Mouse (Mus musculus) liver, adult 2 months (tissue): ENCODE measurements at regions not wholly inside any gene's neighbourhood (a gene's known extent, or its start where the extent isn't known, plus 50 kb on each side); places are given as distances from the start of the nearest gene placed in this dataset.

ENCODE experiments used
- DNase-seq: peaks from one replicate; pipeline ENCODE4 v3.0.0-alpha.2; 2011; ENCODE audit warnings: low read depth, low spot score; ENCODE audit errors: extremely low read depth
- H3K27ac ChIP-seq: fragments of 200-500 bp; replicated peaks from 2 replicates; pipeline ENCODE4 v1.5.1; 2012; ENCODE audit warnings: low read depth, mild to moderate bottlenecking, control low read depth, inconsistent platforms, low read length; ENCODE audit not compliant: insufficient read depth
- H3K27me3 ChIP-seq: fragments of 200-500 bp; 2 replicates; pipeline ENCODE4 v1.6.1; 2012; ENCODE audit warnings: mild to moderate bottlenecking, moderate library complexity, low read length, inconsistent platforms; ENCODE audit not compliant: control insufficient read depth, insufficient read depth
- H3K36me3 ChIP-seq: fragments of 200-500 bp; 2 replicates; pipeline ENCODE4 v1.6.1; 2012; ENCODE audit warnings: low read length, inconsistent platforms; ENCODE audit not compliant: control insufficient read depth, insufficient read depth
- H3K4me1 ChIP-seq: fragments of 200-500 bp; 2 replicates; pipeline ENCODE4 v1.6.1; 2011; ENCODE audit warnings: low read length; ENCODE audit not compliant: control insufficient read depth, insufficient read depth
- H3K4me3 ChIP-seq: fragments of 200-500 bp; 2 replicates; pipeline ENCODE4 v1.5.1; 2011; ENCODE audit warnings: low read depth, mild to moderate bottlenecking, control low read depth, low read length, moderate library complexity; ENCODE audit not compliant: insufficient read depth
- H3K79me2 ChIP-seq: fragments of 200-500 bp; 2 replicates; pipeline ENCODE4 v1.6.1; 2012; ENCODE audit warnings: inconsistent platforms, mild to moderate bottlenecking, low read length, moderate library complexity; ENCODE audit not compliant: control insufficient read depth, insufficient read depth
- H3K9ac ChIP-seq: fragments of 200-500 bp; 2 replicates; pipeline ENCODE4 v1.6.1; 2012; ENCODE audit warnings: low read depth, mild to moderate bottlenecking, control low read depth, inconsistent platforms, low read length
- CTCF ChIP-seq: fragments of 200-500 bp; IDR thresholded peaks from 2 replicates; pipeline ENCODE4 v1.5.1; 2011; ENCODE audit warnings: low read depth, low read length, control low read depth
- POLR2A ChIP-seq: fragments of 200-500 bp; IDR thresholded peaks from 2 replicates; pipeline ENCODE4 v1.6.1; 2011; ENCODE audit warnings: low read length, control low read depth; ENCODE audit not compliant: insufficient read depth; ENCODE audit errors: extremely low read depth
- WGBS: fragments of 180-500 bp; shearing (Covaris S2); methylation state at CpG from one replicate; pipeline ENCODE4 v1.1.7; 2018; 5-methylcytosine and 5-hydroxymethylcytosine counted together

DNA sequence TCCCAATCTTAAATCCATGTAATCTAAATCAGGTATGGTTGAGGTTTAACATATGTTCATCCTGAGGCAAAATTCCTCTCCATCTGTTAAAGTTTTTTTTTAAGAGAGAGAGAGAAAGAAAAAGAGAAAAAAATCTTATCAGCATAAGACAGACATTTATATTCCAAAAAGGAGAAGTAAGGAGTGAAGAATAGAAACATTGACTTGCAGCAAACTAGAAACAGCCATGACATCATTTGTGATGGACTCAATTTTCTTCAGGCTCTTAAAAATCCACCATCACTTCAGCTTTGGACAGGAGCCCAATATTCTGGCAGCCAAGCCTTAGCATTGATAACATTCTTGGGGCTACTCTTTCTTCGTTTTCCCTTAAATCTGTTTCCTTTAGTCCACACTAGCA is 238.3 kb upstream of the Fam174a start:
- no peak overlapping the region for H3K9ac ChIP-seq
- H3K4me3 ChIP-seq = no peak overlapping the region
- TF ChIP-seq CTCF (no peak), POLR2A (no peak)
- H3K79me2 ChIP-seq = no peaks in the 10 kb centered on the region
- H3K36me3 ChIP-seq = no peaks in the 10 kb centered on the region
- 59% methylated on average over 1 of the region's 1 CpGs for WGBS
- H3K27me3 ChIP-seq = no peaks in the 10 kb centered on the region
- H3K27ac ChIP-seq = no peak overlapping the region
- no peaks in the 10 kb centered on the region for H3K4me1 ChIP-seq
- no peak for DNase-seq

DNA sequence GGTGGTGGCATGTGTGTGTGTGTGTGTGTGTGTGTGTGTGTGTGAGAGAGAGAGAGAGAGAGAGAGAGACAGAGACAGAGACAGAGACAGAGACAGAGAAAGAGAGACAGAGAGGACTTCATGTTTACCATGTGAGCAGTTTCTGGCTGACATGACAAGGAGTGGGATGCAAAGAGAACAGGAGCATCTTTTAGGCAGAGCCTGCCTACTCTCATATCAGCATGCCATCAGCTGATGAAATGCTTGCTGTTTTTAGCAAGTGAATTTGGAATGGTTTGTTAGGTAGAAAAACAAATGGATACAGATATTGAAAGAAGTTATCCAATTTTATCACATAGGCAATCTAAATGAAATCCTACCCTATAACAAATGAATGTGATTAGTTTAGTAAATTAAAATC is 203.5 kb upstream of the Fam174a start:
- Histone ChIP-seq H3K27me3 (no peaks in the 10 kb centered on the region), H3K79me2 (no peaks in the 10 kb centered on the region), H3K4me1 (no peaks in the 10 kb centered on the region), H3K27ac (no peak overlapping the region), H3K9ac (no peak overlapping the region), H3K4me3 (no peak overlapping the region), H3K36me3 (no peaks in the 10 kb centered on the region)
- DNase-seq = no peak
- TF ChIP-seq CTCF (no peak), POLR2A (no peak)

DNA sequence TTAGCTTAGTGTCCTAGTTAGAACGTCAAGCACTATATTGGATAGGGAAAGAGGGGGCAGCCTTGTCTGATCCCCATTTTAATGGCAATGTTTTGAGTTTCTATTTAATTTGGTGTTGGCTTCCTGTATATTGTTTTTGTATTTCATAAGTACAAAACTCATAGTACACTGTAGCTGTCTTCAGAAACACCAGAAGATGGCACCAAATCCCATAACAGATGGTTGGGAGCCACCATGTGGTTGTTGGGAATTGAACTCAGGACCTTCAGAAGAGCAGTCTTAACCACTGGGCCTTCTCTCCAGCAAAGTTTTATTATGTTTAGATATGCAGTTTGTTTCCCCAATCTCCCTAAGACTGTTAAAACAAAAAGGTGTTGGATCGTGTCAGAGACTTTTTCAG is 199.9 kb upstream of the Fam174a start:
- Histone ChIP-seq H3K36me3 (no peaks in the 10 kb centered on the region), H3K27me3 (no peaks in the 10 kb centered on the region), H3K27ac (no peak overlapping the region), H3K9ac (no peak overlapping the region), H3K79me2 (no peaks in the 10 kb centered on the region), H3K4me3 (no peak overlapping the region), H3K4me1 (no peaks in the 10 kb centered on the region)
- 85% methylated on average over 2 of the region's 2 CpGs for WGBS
- DNase-seq = no peak
- TF ChIP-seq POLR2A = no peak
- no peak for TF ChIP-seq CTCF

DNA sequence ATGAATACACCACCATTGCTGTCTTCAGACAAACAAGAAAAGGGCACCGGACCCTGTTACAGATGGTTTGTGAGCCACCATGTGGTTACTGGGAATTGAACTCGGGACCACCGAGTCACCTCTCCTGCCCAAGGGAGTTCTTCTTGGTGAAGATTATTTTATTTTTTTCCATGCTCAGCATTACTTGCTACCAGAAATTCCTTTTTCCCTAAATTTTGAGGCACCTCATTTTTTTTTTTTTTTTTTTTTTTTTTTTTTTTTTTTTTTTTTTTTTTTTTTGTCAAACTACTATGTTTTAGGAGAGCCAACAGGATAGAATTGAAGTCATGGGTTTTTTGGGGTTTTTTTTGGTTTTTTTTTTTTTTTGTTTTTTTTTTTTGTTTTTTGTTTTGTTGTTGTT is 165.9 kb upstream of the Fam174a start:
- 97% methylated on average over 3 of the region's 3 CpGs for WGBS
- H3K27ac ChIP-seq = no peak overlapping the region
- no peaks in the 10 kb centered on the region for H3K79me2 ChIP-seq

DNA sequence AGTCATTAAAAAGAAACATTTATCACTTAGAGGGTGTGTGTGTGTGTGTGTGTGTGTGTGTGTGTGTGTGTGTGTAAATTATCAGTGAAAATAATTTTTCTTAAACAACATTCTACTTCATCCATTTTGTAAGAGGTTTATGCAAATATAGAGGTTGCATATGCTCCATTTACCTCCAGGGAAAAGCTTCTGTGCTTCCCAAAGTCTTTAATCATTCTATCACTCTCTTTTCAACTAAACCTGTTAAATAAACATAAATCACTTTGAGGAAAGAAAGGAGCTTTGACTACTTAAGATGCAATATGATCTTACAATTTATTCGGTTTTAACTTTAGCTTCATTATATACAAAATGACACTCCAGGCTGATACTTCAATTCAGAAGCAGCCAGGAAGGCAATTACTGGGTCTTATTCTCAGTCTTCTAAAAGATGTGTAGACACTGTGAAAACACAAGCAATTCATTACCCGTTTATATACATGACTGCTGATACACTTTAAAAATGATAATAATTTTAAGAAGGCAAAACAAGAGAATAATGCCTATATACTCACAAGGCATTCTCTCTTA is 139.3 kb upstream of the Fam174a start:
- H3K27ac ChIP-seq = no peak overlapping the region
- no peaks in the 10 kb centered on the region for H3K27me3 ChIP-seq
- H3K36me3 ChIP-seq = no peaks in the 10 kb centered on the region
- WGBS = 71% methylated on average over 2 of the region's 2 CpGs
- H3K79me2 ChIP-seq = no peaks in the 10 kb centered on the region
- no peak overlapping the region for H3K4me3 ChIP-seq
- no peak for TF ChIP-seq POLR2A
- TF ChIP-seq CTCF = no peak
- DNase-seq = no peak
- no peaks in the 10 kb centered on the region for H3K4me1 ChIP-seq
- H3K9ac ChIP-seq = no peak overlapping the region

More for the DNA sequence above, 165.9 kb upstream of the Fam174a start:
- Histone ChIP-seq H3K4me1 (no peaks in the 10 kb centered on the region), H3K27me3 (no peaks in the 10 kb centered on the region), H3K4me3 (no peak overlapping the region), H3K36me3 (no peaks in the 10 kb centered on the region), H3K9ac (no peak overlapping the region)
- TF ChIP-seq CTCF = no peak
- TF ChIP-seq POLR2A = no peak
- no peak for DNase-seq

DNA sequence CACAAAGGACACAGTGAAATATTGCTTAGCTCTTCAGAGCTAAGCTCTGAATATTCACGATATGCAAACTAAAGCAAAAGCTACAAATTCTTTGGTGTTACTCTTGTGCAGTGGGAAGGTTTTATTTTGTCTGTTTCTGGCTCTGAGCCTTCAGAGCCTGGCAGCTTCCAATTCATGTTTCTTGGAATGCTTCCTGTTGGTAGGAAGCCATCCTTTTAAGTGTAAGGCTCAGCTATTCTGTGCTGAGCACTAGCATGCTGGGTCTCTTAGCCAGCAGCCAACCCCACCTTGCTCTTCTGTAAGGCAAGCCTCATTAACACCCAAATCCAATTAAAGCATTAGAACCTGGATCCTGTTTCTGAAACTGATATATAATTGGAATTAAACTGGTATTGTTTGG is 94.5 kb upstream of the Fam174a start:
- Histone ChIP-seq H3K4me3 (no peak overlapping the region), H3K9ac (no peak overlapping the region), H3K27me3 (no peaks in the 10 kb centered on the region), H3K79me2 (no peaks in the 10 kb centered on the region), H3K27ac (no peak overlapping the region), H3K4me1 (no peaks in the 10 kb centered on the region), H3K36me3 (no peaks in the 10 kb centered on the region)
- WGBS = 80% methylated on average over 1 of the region's 1 CpGs
- TF ChIP-seq POLR2A = no peak
- no peak for TF ChIP-seq CTCF
- DNase-seq = no peak
